Comparison of ENCODE assay signal across 15 mouse cellular contexts in the genomic region with DNA sequence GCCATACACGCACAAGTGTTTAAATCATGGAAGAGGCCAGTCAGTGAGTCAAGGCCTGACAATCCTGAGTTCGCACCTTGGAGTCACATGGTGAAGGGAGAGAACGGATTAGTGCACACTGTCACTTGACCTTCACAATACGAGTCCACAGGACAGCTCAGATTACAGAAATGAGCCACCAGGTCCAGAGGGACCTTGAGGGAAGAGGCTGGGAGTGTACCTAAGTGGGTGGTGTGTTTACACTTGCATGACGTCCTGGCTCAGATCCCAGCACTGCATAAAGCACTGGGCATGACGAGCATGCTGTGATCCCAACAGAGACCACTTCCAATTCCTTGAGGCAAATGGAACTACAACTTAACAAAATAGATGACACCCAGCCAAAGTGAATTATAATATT. TPM values are rescaled to one million over a fixed set of nuclear protein-coding genes. Genes with fewer than 3 reads are reported as not detected.
DNase-seq lines count a peak whose midpoint lies in the region; ATAC-seq and TF ChIP-seq lines count a peak whose summit lies in the region.
"Had no signal": no experiment of that assay in that cellular context is flagged by ENCODE, and none has a peak within 500 bp of the region (broad histone marks: within the 10 kb centered on the region; RNA-seq: fewer than 3 reads in every experiment).

No protein-coding gene starts in this region.

- no peaks in the 10 kb centered on the region for H3K79me3 ChIP-seq in C2C12 (ENCODE audit: low read depth)

- peak; percentile 79 for ATAC-seq in kidney, postnatal 0 days (replicated peaks; ENCODE audit: low FRiP score, low read depth)
- peak; percentile 83 for ATAC-seq in lung, postnatal 0 days
- ATAC-seq: forebrain, embryonic 15.5 days; midbrain, embryonic 16.5 days had no signal

- no peak overlapping the region for H3K9ac ChIP-seq in kidney, postnatal 0 days (ENCODE audit: low read depth, low read length)
- no peak overlapping the region for H3K9ac ChIP-seq in lung, postnatal 0 days (replicated peaks; ENCODE audit: low read depth)
- H3K9ac ChIP-seq: forebrain, embryonic 15.5 days; hindbrain, embryonic 13.5 days; limb, embryonic 13.5 days had no signal

- no peak for TF ChIP-seq CTCF in kidney, postnatal 0 days (IDR thresholded peaks at IDR 0.05; ENCODE audit: low read depth)
- TF ChIP-seq CTCF in C2C12 (IDR thresholded peaks at IDR 0.05; ENCODE audit: control insufficient read depth, insufficient read depth, insufficient read length) = no peak
- no peak for TF ChIP-seq CTCF in lung, postnatal 0 days (IDR thresholded peaks at IDR 0.05)

- WGBS in kidney, postnatal 0 days = 24% methylated on average over 6 of the region's 6 CpGs
- WGBS in lung, postnatal 0 days = 29% methylated on average over 6 of the region's 6 CpGs
- WGBS in limb, embryonic 10.5 days = 80% methylated on average over 6 of the region's 6 CpGs

- peak; percentile 48 for DNase-seq in adrenal gland, postnatal 14 days
- DNase-seq in adrenal gland, postnatal 36 days = no peak
- peak; percentile 60 for DNase-seq in kidney, postnatal 0 days (ENCODE audit: low spot score)
- DNase-seq in kidney, adult 8-10 months = no peak
- DNase-seq in lung, postnatal 0 days (ENCODE audit: low spot score) = peak; percentile 87
- no peak for DNase-seq in spleen, postnatal 36 days (ENCODE audit: low spot score in 2 of 2)
- DNase-seq in limb, embryonic 10.5 days (ENCODE audit: low spot score) = no peak
- DNase-seq: cerebellum, adult 9-10 months had no signal

- H3K79me2 ChIP-seq in C2C12 (ENCODE audit: control insufficient read depth, insufficient read depth) = no peaks in the 10 kb centered on the region

- peaks cover 8% of the 10 kb centered on the region for H3K36me3 ChIP-seq in kidney, postnatal 0 days (ENCODE audit: insufficient read depth, low read length)
- H3K36me3 ChIP-seq in C2C12 (ENCODE audit: control insufficient read depth, insufficient read depth) = peaks cover 26% of the 10 kb centered on the region
- H3K36me3 ChIP-seq in lung, postnatal 0 days (ENCODE audit: insufficient read depth, low read length) = peaks cover 8% of the 10 kb centered on the region; the same call in 1 of the 2 replicates
- peaks cover 55% of the 10 kb centered on the region for H3K36me3 ChIP-seq in limb, embryonic 10.5 days

- H3K4me1 ChIP-seq in kidney, postnatal 0 days (replicated peaks; ENCODE audit: insufficient read depth, low read length) = peaks cover 16% of the 10 kb centered on the region; the same call in 1 of the 2 replicates
- H3K4me1 ChIP-seq in lung, postnatal 0 days (ENCODE audit: insufficient read depth, low read depth, low read length) = peaks cover 11% of the 10 kb centered on the region; the same call in 1 of the 2 replicates
- peaks cover 25% of the 10 kb centered on the region for H3K4me1 ChIP-seq in limb, embryonic 10.5 days

- no peak; the same call in 1 of the 2 replicates for TF ChIP-seq EP300 in lung, postnatal 0 days (IDR thresholded peaks at IDR 0.05)

- no peaks in the 10 kb centered on the region for H3K27me3 ChIP-seq in kidney, postnatal 0 days (ENCODE audit: insufficient read depth, low read length)
- no peaks in the 10 kb centered on the region for H3K27me3 ChIP-seq in C2C12 (ENCODE audit: control insufficient read depth, insufficient read depth, insufficient read length)
- no peaks in the 10 kb centered on the region for H3K27me3 ChIP-seq in lung, postnatal 0 days (replicated peaks; ENCODE audit: insufficient read depth, low read length)
- 0 out of 2 replicates have a peak, but pooled peaks cover 3% of the 10 kb centered on the region for H3K27me3 ChIP-seq in limb, embryonic 10.5 days (ENCODE audit: low read depth, poor library complexity, severe bottlenecking)
- H3K27me3 ChIP-seq: hindbrain, embryonic 13.5 days; limb, embryonic 13.5 days had no signal

- no peak overlapping the region for H3K27ac ChIP-seq in kidney, postnatal 0 days
- no peak overlapping the region for H3K27ac ChIP-seq in lung, postnatal 0 days (ENCODE audit: low read length)
- no peak overlapping the region for H3K27ac ChIP-seq in limb, embryonic 10.5 days
- H3K27ac ChIP-seq: forebrain, embryonic 15.5 days; hindbrain, embryonic 13.5 days; limb, embryonic 13.5 days had no signal

- no peak overlapping the region for H3ac ChIP-seq in C2C12 (ENCODE audit: control insufficient read depth, insufficient read length, low read depth)

- H3K4me3 ChIP-seq in kidney, postnatal 0 days (replicated peaks; ENCODE audit: low read depth, low read length) = no peak overlapping the region
- H3K4me3 ChIP-seq in C2C12 (ENCODE audit: insufficient read depth, poor library complexity, severe bottlenecking) = no peak overlapping the region
- no peak overlapping the region for H3K4me3 ChIP-seq in lung, postnatal 0 days (ENCODE audit: low read depth, low read length)
- no peak overlapping the region for H3K4me3 ChIP-seq in limb, embryonic 10.5 days
- H3K4me3 ChIP-seq: forebrain, embryonic 15.5 days; hindbrain, embryonic 13.5 days; limb, embryonic 13.5 days had no signal

- no peak overlapping the region for H3K4me2 ChIP-seq in kidney, postnatal 0 days (ENCODE audit: low read length)
- no peak overlapping the region for H3K4me2 ChIP-seq in lung, postnatal 0 days (replicated peaks; ENCODE audit: low read depth, low read length)
- H3K4me2 ChIP-seq: forebrain, embryonic 15.5 days; hindbrain, embryonic 13.5 days; limb, embryonic 13.5 days had no signal

- no peaks in the 10 kb centered on the region; the same call in 1 of the 2 replicates for H3K9me3 ChIP-seq in kidney, postnatal 0 days (replicated peaks; ENCODE audit: low read length)
- H3K9me3 ChIP-seq in lung, postnatal 0 days (ENCODE audit: low read length) = no peaks in the 10 kb centered on the region
- no peaks in the 10 kb centered on the region for H3K9me3 ChIP-seq in limb, embryonic 10.5 days (replicated peaks)
- H3K9me3 ChIP-seq: forebrain, embryonic 15.5 days; hindbrain, embryonic 13.5 days; limb, embryonic 13.5 days had no signal

TF ChIP-seq in C2C12, 6 proteins besides CTCF, POLR2A, EP300 and RAD21:
- TF ChIP-seq USF1 (IDR thresholded peaks at IDR 0.05; ENCODE audit: low read depth) (no peak), MAX (IDR thresholded peaks at IDR 0.05) (peak; percentile 11)

RNA-seq across cellular contexts. Expression of a gene that starts 15.1 kb away (rescaled TPM):
- 8.7 TPM in 2 replicates for total RNA-seq in adrenal gland, postnatal 14 days (2021)
- 1 to 10 TPM; 8.8 to 9.7 TPM for total RNA-seq in adrenal gland, postnatal 36 days (2021)
- 2.7 and 3.9 TPM in 2 replicates for polyA plus RNA-seq in kidney, postnatal 0 days (2015; fragmentation: Nextera tagmentation; extraction: Ambion mirVana)
- polyA plus RNA-seq in C2C12 (2012; fragmentation: generic; extraction: Trizol) = 2.3 TPM
- polyA plus RNA-seq in lung, postnatal 0 days (2015; fragmentation: Nextera tagmentation; extraction: Ambion mirVana) = 1.3 and 1.8 TPM in 2 replicates
- polyA plus RNA-seq in limb, embryonic 10.5 days (2016; fragmentation: Nextera tagmentation; extraction: Ambion mirVana) = 2.1 and 2.9 TPM in 2 replicates
- total RNA-seq: granulocyte monocyte progenitor cell, adult 5-6 weeks; megakaryocyte progenitor cell, adult 5-6 weeks had no signal
- polyA plus RNA-seq: hindbrain, embryonic 13.5 days had no signal

RNA-seq across cellular contexts. Expression of a gene that starts 33.0 kb away (rescaled TPM):
- 69.2 and 73.4 TPM in 2 replicates for total RNA-seq in adrenal gland, postnatal 14 days (2021)
- total RNA-seq in adrenal gland, postnatal 36 days (2021) = 10 to 100 TPM; 59.3 to 63.3 TPM
- 76.1 and 81.0 TPM in 2 replicates for polyA plus RNA-seq in kidney, postnatal 0 days (2015; fragmentation: Nextera tagmentation; extraction: Ambion mirVana)
- 55.4 TPM for polyA plus RNA-seq in C2C12 (2012; fragmentation: generic; extraction: Trizol)
- polyA plus RNA-seq in lung, postnatal 0 days (2015; fragmentation: Nextera tagmentation; extraction: Ambion mirVana) = 62.6 TPM in 2 replicates
- polyA plus RNA-seq in limb, embryonic 10.5 days (2016; fragmentation: Nextera tagmentation; extraction: Ambion mirVana) = 135 and 142 TPM in 2 replicates

Comparison
In these comparisons a context has a peak if more than half of its experiments do, and no peak if none do; other contexts are left out.
1. DNase-seq: peak in adrenal gland, postnatal 14 days (single experiment), kidney, postnatal 0 days (single experiment) and lung, postnatal 0 days (single experiment); none in adrenal gland, postnatal 36 days (0 of 2), kidney, adult 8-10 months (0 of 2), spleen, postnatal 36 days (0 of 2) and limb, embryonic 10.5 days (single experiment).